Mouse (Mus musculus): Measurements from ENCODE around the gene Itgav.

Itgav gene

GRCm38 (mm10) chr2:83713946-83714345 is 10.3 kb upstream of the Itgav start:
- no peak for DNase-seq

- peak; percentile 31 for DNase-seq
Measured at GRCm38 (mm10) chr2:83714783-83715182, 9.4 kb upstream of the Itgav start.

- no peak for DNase-seq
Measured at GRCm38 (mm10) chr2:83718341-83718740, 5.9 kb upstream of the Itgav start.

- DNase-seq: no peak
Measured at GRCm38 (mm10) chr2:83721635-83722034, 2.6 kb upstream of the Itgav start.

GRCm38 (mm10) chr2:83722936-83723335 is 1.3 kb upstream of the Itgav start:
- DNase-seq: no peak

GRCm38 (mm10) chr2:83723346-83723745 is 851 bp upstream of the Itgav start:
- DNase-seq: peak; percentile 17

- peak; percentile 43 for DNase-seq
Measured at GRCm38 (mm10) chr2:83724827-83725730, 882 bp downstream of the Itgav start.

GRCm38 (mm10) chr2:83725796-83726195 is 1.6 kb downstream of the Itgav start:
- peak; percentile 17 for DNase-seq

- DNase-seq: no peak
Measured at GRCm38 (mm10) chr2:83728238-83728682, 4.1 kb downstream of the Itgav start.

- peak; percentile 17 for DNase-seq
Measured at GRCm38 (mm10) chr2:83729339-83729738, 5.1 kb downstream of the Itgav start.

- DNase-seq: no peak
Measured at GRCm38 (mm10) chr2:83732896-83733295, 8.7 kb downstream of the Itgav start.

GRCm38 (mm10) chr2:83733981-83734393 is 9.8 kb downstream of the Itgav start:
- no peak for DNase-seq

GRCm38 (mm10) chr2:83735276-83735675 is 11.1 kb downstream of the Itgav start:
- no peak for DNase-seq

GRCm38 (mm10) chr2:83736836-83737235 is 12.6 kb downstream of the Itgav start:
- no peak for DNase-seq

- no peak for DNase-seq
Measured at GRCm38 (mm10) chr2:83738586-83739251, 14.5 kb downstream of the Itgav start.

- no peak for DNase-seq
Measured at GRCm38 (mm10) chr2:83739461-83740124, 15.4 kb downstream of the Itgav start.

- no peak for DNase-seq
Measured at GRCm38 (mm10) chr2:83740601-83741031, 16.4 kb downstream of the Itgav start.

- DNase-seq: no peak
Measured at GRCm38 (mm10) chr2:83742210-83742609, 18.0 kb downstream of the Itgav start.

GRCm38 (mm10) chr2:83742836-83743235 is 18.6 kb downstream of the Itgav start:
- no peak for DNase-seq

- no peak for DNase-seq
Measured at GRCm38 (mm10) chr2:83744276-83744952, 20.2 kb downstream of the Itgav start.

- no peak for DNase-seq
Measured at GRCm38 (mm10) chr2:83745257-83745656, 21.1 kb downstream of the Itgav start.

GRCm38 (mm10) chr2:83748581-83749118 is 24.5 kb downstream of the Itgav start:
- no peak for DNase-seq

Measured in cerebellum, adult 9-10 months (tissue).